Mouse (Mus musculus) cerebellum, adult 2 months (tissue): ENCODE data around the gene Ggnbp2. TPM values are rescaled to one million over a fixed set of nuclear protein-coding genes. Genes with fewer than 3 reads are reported as not detected.
A peak's percentile ranks its signal among the peaks of the same experiment; 100 is the strongest.

ENCODE experiments used
- DNase-seq, 2 experiments: peaks; one replicate each; pipeline ENCODE4 v3.0.0; 2021
- H3K27ac ChIP-seq: fragments of 200-500 bp; 2 replicates; pipeline ENCODE4 v1.5.1; 2012; ENCODE audit warnings: low read length, control low read depth, inconsistent platforms; ENCODE audit not compliant: insufficient read depth
- H3K27me3 ChIP-seq: fragments of 200-500 bp; 2 replicates; pipeline ENCODE4 v1.6.1; 2012; ENCODE audit warnings: inconsistent platforms, mild to moderate bottlenecking, low read length, moderate library complexity; ENCODE audit not compliant: control insufficient read depth, insufficient read depth
- H3K4me1 ChIP-seq: fragments of 200-500 bp; 2 replicates; pipeline ENCODE4 v1.6.1; 2011; ENCODE audit warnings: low read length; ENCODE audit not compliant: control insufficient read depth, insufficient read depth
- H3K4me3 ChIP-seq: fragments of 200-500 bp; replicated peaks from 2 replicates; pipeline ENCODE3; 2011; ENCODE audit warnings: mild to moderate bottlenecking, low read depth, low read length, control low read depth; ENCODE audit not compliant: insufficient read depth
- CTCF ChIP-seq: fragments of 200-500 bp; IDR thresholded peaks from 2 replicates; pipeline ENCODE4 v1.5.1; 2011; ENCODE audit warnings: low read depth, mild to moderate bottlenecking, control low read depth, low read length, moderate library complexity, borderline replicate concordance; ENCODE audit not compliant: insufficient read depth
- POLR2A ChIP-seq: fragments of 200-500 bp; IDR thresholded peaks from 2 replicates; pipeline ENCODE4 v1.6.1; 2011; ENCODE audit warnings: low read length, control low read depth, borderline replicate concordance; ENCODE audit not compliant: insufficient read depth
- WGBS: fragments of 180-500 bp; shearing (Covaris S2); methylation state at CpG from one replicate; pipeline ENCODE4 v1.1.7; 2018; 5-methylcytosine and 5-hydroxymethylcytosine counted together
- polyA plus RNA-seq: library from polyadenylated mRNA; depleted of rRNA; stranded (reverse); fragments of >200 nt; gene quantifications from 2 replicates; pipeline ENCODE4 v1.2.3, GENCODE M21; 2012

Ggnbp2 gene
- polyA plus RNA-seq, 1 experiment, result 123 TPM

DNA sequence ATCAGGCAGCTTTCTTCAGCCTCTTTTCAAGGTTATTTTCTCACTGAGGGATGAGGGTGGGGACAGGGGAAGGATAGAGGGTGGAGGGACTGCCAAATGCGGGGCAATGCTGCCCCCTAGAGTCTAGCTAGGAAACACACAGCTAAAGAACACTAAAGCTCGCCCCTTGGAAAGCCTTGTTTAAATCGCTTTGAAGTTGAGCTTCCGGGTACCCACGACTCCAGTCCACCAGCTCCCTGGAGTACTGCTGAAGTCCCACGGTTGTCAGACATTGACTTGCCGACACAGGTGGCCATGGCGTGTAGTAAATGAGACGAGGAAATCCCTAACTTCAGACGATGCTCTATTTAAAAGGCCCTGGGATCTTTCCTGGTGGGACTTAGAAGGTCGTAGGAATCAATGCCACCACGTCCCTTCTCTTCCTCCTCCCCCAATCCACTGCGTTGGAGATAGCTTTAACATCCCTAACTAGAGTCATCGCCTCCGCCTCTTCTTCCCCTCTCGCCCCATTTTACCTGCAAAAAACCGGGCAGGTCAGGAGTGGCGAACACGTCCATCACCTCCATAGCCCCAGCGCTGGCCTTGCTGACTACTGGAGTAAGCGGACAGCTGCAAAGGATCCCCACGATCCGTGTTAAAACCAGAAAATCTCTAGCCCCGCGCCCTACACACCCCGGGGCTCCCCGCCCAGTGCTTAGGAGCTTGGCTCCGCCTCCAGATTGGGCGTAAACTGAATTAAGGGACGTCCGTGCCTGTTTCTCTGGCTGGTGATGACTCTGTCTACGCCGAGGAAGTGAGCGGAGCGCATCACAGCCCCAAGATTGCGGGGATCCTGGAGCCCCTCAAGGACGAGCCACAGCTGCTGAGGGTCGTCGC, 52.3 kb downstream of the Ggnbp2 start:
- under 1% methylated on average over 39 of the region's 39 CpGs for WGBS
- DNase-seq, result peak; percentile 73 to 74
- TF ChIP-seq CTCF (peak; percentile 88), POLR2A (no peak; the same call in 1 of the 2 replicates)
- H3K27ac ChIP-seq, result peak overlapping the region; percentile 14; the same call in 1 of the 2 replicates
- no peaks in the 10 kb centered on the region for H3K4me1 ChIP-seq
- peak overlapping the region; percentile 68 for H3K4me3 ChIP-seq
- H3K27me3 ChIP-seq, result no peaks in the 10 kb centered on the region

DNA sequence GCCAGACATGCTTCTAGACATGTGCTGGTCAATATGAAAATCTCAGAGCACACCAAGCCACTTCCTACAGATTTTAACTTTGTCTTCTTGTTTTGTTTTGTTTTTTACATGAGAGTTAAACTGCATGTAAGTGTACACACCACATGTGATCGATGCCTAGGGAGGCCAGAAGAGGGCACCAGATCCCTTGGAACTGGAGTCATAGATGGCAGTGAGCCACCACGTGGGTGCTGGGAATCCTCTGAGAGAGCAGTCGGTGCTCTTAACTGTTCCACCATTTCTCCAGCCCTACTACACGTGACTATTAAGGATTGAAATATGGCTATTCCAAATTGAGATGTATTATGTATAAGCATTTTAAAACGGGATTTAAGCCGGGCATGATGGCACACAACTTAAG, 53.3 kb downstream of the Ggnbp2 start:
- Histone ChIP-seq H3K4me1 (no peaks in the 10 kb centered on the region), H3K27me3 (no peaks in the 10 kb centered on the region), H3K4me3 (no peak overlapping the region), H3K27ac (no peak overlapping the region)
- WGBS, result 76% methylated on average over 6 of the region's 6 CpGs
- DNase-seq, result no peak
- TF ChIP-seq POLR2A (no peak), CTCF (peak; percentile 16; the same call in 1 of the 2 replicates)

DNA sequence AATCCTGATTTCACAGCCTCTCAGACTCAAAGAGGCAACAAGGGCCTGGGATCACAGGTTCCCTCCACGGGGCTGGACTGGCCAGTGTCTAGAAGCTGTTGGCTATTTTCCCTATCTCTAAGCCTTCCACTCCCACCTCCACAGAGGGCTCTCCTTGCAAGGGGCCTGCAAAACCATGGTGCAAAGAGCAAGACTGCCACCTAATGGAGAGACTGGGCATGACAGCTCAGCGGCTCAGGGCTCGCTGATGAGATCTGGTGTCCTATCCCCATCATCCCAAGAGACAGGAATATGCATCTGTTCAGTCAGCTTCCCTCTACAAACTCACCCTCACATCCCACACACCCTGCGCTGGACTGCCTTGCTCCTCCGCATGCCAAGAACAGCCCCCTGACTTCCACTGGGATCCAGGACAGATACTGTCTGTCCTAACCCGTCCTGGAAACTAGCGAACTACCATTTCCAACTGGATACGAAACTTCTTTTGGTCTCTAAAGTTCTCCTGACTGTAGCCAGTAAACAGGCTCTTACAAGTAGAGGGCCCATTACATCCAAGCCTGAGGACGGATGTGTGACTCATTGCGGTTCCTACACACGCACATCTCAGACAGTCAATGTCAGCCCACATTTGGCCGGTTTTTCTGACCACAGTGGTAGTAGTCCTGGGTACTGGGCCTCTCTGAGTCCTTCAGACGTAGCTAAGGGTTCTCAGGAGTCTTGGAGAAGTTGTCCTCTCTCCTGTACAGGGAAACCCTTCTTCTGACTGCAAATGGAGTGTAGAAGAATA, 56.7 kb downstream of the Ggnbp2 start:
- TF ChIP-seq POLR2A (no peak), CTCF (peak; percentile 98)
- WGBS, result 51% methylated on average over 13 of the region's 13 CpGs

DNA sequence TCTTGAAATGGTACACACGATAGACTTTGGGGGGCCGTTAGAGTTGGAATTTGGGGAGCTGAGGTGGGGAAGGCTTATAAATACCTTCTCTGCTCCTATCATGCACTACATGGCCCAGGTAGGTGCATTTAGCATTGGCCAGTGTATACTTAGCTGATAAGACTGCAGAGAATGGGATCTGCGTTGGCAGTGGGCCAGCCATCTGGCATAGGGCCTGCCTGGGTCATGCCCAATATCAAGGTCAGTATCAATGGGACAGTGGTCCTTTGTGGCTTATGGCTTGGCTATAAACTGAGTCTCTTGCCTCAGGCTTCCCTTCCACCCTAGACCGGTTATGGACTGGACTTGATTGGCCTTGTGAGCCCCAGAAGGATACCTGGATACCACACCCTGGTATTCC, 66.2 kb downstream of the Ggnbp2 start:
- no peaks in the 10 kb centered on the region for H3K4me1 ChIP-seq
- TF ChIP-seq CTCF (no peak), POLR2A (no peak)

More for the DNA sequence above, 56.7 kb downstream of the Ggnbp2 start:
- Histone ChIP-seq H3K27me3 (no peaks in the 10 kb centered on the region), H3K27ac (no peak overlapping the region), H3K4me3 (no peak overlapping the region), H3K4me1 (no peaks in the 10 kb centered on the region)
- DNase-seq, result peak; percentile 53 to 76

DNA sequence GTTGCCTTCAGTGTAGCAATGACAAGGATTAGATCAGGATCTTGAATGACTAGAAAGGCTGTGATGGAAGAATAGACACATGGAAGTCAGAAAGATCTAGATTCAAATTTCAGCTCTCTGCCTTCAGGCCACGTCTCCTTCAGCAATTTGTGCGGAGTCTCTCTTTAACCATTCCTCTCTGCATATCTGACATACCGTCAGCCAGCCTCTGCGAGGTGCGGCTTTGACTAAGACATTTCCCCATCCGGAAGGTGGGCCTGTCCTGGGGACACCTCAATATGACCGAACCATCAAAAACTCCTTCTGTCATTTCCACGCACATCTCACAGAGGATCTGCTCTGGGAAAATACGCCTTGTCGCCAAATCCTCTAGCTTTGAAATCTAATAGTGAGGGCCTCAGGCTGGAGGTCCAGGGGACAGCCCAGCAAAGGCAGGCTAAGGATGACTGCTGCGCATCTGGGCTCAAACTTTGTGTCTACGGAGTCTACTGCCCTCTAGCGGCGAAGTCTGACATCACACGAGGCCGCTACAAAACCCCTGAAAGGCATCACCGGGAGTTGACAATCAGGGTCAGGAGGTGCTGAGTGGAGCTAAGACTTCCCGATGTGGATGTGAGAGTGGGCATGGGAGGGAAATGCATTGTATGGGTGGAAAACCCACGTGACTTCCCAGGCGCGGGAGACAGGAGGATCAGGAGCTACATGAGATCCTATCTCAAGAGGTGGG, 72.8 kb downstream of the Ggnbp2 start:
- Histone ChIP-seq H3K27ac (no peak overlapping the region), H3K27me3 (no peaks in the 10 kb centered on the region), H3K4me3 (no peak overlapping the region), H3K4me1 (no peaks in the 10 kb centered on the region)
- TF ChIP-seq CTCF (peak; percentile 94), POLR2A (no peak)
- DNase-seq, result peak; percentile 52 to 79
- 23% methylated on average over 21 of the region's 21 CpGs for WGBS

More for the DNA sequence above, 66.2 kb downstream of the Ggnbp2 start:
- 82% methylated on average over 4 of the region's 4 CpGs for WGBS
- Histone ChIP-seq H3K27me3 (no peaks in the 10 kb centered on the region), H3K27ac (no peak overlapping the region), H3K4me3 (no peak overlapping the region)
- DNase-seq, result no peak

DNA sequence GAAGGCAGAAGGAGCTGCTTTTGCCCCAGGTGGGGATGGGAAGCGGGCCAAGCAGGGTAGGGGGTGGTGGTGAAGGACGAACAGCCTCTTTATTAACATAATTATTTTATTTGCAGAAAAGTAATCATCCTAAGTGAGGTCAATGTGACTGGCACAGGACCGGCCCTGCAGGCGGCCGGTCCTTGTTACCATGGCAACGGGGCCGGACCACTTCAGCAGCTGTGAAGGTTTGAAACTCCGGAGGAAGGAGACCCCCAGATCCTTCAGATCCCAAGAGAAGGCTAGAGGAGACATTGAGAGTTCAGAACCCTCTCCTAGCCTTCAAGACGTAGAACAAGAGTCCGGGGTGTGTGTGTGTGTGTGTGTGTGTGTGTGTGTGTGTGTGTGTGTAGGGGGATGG, 73.6 kb downstream of the Ggnbp2 start:
- Histone ChIP-seq H3K4me3 (no peak overlapping the region), H3K4me1 (no peaks in the 10 kb centered on the region), H3K27me3 (no peaks in the 10 kb centered on the region), H3K27ac (no peak overlapping the region)
- WGBS, result 36% methylated on average over 10 of the region's 10 CpGs
- no peak for TF ChIP-seq POLR2A
- no peak for TF ChIP-seq CTCF
- DNase-seq, result no peak

DNA sequence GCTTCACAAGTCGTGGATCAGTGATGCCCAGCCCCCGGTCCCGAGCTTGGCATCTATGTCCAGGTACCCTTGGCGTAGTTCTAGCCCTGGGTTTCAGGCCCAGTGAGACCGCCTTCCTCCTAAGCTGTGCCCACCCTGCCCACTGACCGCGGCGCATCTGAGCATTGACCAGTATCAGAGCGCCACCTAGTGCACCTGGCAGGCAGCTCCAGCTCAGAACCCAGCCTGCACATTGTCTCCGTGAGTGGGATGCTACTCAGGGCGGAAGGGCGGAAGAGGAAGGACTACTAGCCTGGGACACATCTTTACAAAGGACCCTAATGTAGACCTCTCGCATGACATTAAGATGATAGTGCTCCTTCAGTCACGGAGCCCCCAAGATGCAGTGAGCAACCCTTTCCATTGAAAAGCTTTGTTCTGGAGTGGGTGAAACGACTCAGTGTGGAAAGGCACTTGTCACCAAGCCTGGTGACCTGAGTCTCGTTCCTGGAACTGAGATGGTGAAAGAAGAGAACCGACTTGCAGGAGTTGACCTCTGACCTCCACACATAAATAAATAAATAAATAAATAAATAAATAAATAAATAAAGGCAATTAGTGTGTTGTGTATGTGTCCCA, 76.0 kb downstream of the Ggnbp2 start:
- peak overlapping the region; percentile 29 for H3K4me3 ChIP-seq
- TF ChIP-seq POLR2A (no peak), CTCF (peak; percentile 99)
- H3K27me3 ChIP-seq, result no peaks in the 10 kb centered on the region
- DNase-seq, result peak; percentile 75 to 85
- no peak overlapping the region for H3K27ac ChIP-seq
- WGBS, result 5% methylated on average over 17 of the region's 17 CpGs
- no peaks in the 10 kb centered on the region for H3K4me1 ChIP-seq
